Mouse (Mus musculus) left cerebral cortex, postnatal 4 days (tissue): Measurements from ENCODE around the gene Arhgef7. TPM values are rescaled to one million over a fixed set of nuclear protein-coding genes. Genes with fewer than 3 reads are reported as not detected.

ENCODE experiments used
- DNase-seq: peaks from one replicate; pipeline ENCODE4 v3.0.0-alpha.2; 2022
- intact Hi-C: fragments of 180-260 bp; cut with DNase I; formaldehyde crosslinking; loops from one replicate; pipeline ENCODE4 v1.15.1; 2025
- total RNA-seq, 2 experiments: library from RNA; stranded (reverse); gene quantifications; 2 replicates each; pipeline ENCODE4 v1.2.3; 2021

Gene Arhgef7
- total RNA-seq, 2 experiments from 2014 or later = 215 to 219 TPM

DNA sequence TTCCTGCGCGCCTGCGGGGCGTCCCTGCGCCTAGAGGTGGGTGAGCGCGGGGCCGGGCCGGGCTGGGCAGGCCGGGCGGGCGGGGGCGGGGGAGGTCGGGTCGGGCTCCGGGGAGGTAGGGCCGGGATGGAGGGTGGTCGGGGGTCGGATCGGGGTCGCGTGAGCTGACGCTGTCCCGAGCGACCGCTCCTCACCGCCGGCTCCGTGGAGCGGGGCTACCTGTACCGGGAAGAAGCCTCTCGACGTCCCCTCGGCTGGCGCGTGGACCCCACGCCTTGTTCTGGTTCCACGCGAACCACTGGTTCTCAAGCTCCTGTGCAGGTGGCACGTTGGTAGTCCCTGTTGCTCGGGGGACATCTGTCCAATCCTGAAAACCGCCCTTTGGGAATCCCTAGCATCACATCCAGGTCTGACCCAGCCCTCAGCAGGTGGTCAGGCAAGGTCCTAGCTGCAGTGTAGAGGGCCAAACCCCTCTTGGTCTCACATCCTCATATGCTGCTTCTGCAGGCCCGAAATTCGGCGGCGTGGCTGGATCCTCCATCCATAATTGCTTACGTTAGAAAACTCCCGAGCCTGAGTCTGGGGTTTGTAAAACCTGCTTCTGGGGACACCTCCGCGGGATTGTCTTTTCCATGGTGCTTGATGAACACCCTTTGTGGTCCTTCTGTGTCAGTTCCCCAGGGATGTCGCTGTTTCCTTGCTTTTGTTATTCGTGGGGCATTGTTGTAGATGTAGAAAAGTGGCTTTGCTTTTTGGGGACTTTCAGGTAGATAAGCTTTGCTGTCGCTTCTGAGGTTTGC lies 31.2 kb downstream of the Arhgef7 start:
- intact Hi-C loops = no loop called here

DNA sequence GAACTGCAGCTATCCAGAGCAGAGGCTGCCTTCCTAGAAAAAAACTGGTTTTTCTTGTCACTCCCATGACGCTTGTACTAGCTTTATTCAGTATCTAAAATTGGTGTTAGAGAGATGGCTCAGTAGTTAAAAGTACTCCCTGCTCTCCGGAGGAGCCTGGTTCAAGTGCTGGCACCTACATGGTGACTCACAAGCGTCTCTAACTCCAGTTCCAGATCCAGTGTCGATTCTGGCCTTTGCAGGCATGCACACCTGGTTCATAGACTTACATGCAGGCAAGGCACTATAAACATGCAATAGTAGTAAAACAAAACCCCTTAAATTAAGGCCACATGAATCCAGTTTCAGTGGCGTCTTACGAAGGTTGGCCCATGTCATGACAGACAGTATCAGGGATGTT lies 34.0 kb downstream of the Arhgef7 start:
- intact Hi-C loops = no loop called here
- no peak for DNase-seq

More for the DNA sequence above, 31.2 kb downstream of the Arhgef7 start:
- peak; percentile 27 for DNase-seq

DNA sequence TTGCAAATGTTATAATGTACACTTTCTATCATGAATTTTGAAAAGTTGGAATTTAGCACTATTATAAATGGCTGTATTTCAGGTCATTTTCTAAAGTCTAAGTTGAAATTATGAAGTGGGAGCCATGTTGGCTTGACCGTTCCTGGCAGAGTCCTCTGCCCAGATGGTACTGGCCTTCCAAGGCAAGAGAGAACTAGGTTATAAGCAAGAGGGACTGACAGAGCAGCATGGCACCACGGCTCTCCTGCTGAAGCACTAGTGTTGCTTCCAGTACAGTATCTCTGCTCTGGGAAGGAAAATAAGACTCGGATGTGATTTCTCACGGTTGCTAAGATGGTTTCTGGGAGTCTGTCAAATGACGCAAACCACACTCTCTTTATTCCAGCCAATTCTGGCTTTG lies 34.5 kb downstream of the Arhgef7 start:
- intact Hi-C loops = no loop called here
- peak; percentile 22 for DNase-seq

DNA sequence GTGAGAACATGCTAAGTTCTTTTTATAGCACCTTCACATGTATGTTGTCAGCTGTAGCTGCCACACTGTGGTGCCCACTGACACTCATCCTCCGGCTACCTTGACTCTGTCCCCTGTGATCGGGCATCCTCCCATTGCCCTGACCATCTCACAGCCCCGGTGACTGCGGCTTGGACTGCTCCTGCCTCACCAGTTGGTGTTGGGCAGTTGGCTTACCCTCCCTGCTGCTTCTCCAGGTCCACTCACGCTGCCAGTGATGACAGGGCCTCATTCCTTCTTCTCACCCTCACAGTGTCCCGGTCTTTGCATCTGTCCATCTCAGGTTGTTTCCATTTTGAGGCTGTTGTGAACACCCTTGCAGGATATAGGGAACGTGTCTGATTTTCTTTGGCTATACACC lies 35.3 kb downstream of the Arhgef7 start:
- DNase-seq = no peak
- intact Hi-C loops = no loop called here

DNA sequence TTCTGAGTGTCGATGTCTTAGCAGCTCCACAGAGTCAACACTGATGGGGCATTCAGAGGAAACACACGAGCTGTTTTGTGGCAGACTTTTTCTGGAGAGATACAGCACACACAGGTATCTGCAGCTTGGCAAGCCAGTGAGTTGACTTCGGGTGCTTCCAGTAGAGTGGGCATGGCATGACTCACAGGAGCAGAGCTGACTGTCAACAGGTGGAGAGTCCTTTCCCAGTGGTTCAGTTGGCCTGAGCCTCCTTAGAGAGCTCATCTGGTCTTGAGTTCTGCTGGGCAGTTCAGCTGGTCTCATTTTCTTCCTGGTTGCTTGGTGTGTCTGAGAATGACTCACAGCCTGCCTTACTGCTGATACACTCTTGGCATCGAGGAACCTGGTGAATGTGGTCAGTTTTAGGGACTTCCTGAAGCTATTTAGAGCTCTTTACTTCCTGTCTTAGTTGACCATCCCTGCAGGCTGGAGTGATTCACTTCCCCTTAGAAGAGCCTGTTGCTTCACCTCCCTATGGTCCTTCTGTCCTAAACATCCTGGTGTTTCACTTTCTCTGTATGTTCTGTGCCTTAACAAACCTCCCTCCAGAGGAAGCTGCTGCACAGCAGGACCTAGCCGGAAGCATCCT lies 39.8 kb downstream of the Arhgef7 start:
- intact Hi-C loops = no loop called here
- no peak for DNase-seq

DNA sequence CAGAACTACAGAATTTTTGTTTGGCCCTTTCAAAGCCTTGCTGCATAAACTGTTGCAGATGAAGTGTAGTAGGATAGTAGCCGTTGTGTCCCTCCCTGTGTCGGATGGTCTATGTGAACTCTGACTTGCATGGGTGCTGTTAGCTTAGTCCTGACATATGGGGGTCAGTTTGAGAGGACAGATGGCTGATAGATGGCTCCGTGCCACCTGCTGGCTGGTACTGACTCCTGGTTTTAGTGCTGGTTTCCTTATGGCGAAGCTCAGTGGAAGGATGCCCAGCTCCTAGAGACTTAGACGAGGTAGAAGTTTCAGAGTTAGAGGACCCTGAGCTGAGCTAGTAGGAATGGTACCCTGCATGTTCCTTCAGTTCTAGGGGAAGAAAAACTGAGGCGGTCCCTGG lies 42.5 kb downstream of the Arhgef7 start:
- intact Hi-C loops = no loop called here
- peak; percentile 88 for DNase-seq

DNA sequence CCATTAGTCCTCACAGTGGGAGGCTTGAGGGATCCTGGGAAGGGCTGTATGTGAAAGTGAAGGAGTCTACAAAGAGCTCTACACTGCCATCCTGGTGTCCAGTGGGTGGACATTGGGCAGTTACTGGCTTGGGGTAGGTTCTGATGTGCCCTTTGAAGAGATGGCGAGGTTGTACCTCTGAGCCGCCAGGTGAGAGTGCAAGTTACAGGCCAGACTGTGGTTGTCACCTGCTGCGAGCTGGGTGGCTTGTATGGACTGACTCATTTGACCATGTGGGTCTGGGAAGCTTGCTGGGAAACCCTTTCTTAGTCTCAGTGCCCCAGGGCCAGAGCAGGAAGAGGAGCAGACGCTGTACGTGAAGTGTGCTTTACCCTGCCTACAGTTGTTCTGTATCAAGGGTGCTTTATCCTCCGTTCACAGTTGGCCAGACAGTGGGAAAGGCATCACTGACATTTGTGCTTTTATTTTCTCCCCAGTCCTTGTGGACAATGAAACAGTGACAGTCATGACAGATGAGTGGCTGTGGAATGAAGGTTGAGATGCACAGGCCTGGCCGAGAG lies 43.1 kb downstream of the Arhgef7 start:
- DNase-seq = no peak
- intact Hi-C loops = no loop called here

DNA sequence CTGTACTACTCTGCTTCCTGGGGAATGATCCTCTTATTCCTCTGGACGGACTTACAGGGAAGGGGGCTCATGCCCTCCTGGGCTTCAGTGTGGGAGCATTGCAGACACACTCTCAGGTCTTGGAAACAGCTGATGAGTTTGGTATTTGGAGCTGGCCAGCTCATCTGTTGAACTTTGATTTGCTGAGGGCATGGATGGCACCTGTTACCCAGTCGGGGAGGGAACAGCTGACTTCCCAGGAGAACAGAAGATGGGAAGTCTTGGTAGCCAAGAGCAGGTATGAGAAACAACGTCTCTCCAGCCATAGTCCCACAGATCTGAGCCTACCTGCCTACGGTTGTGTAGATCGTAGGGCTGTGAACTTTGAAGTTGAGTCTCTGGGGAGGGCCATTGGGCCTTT lies 44.1 kb downstream of the Arhgef7 start:
- intact Hi-C loops = no loop called here
- no peak for DNase-seq

DNA sequence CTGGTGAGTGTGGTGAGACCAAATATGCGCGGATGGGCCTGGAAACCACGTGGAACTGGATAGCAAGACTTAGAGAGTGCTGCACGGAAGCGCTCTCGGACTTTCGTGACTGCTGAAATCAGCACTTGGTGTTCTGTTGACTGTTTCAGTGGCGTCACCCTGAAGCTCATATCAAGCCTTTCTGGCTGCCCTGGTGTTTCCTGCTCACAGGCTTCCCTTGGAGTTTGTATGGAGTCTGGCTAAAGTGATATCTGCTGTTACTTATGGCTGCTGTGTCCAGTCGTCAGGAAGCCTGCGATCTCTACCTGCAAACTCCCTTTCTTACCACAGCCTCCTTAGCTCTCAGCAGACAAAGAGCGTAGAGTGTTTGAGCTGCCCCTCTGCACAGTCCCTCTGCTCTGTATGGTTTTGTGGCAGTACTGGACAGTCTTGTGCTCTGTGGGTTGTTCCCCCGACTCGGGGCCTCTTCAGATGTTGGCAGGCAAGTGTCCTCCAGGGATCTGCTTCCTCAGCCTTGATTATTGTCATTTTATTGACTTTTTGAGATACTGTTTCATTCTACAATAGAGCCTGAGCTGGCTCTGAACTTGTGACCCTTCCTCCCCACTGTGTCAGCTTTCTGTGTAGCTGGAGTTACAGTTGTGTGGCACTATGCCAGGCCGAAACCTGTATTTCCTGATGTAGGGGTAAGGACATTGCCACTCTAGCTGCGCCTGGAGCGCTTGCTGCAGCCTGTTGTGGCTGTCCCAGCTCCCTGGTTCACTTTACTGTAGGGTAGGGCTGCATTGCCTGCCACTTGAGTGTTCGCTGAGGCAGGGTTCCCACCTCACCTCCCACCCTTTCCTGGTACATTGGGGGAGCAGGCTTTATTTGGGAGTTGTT lies 46.9 kb downstream of the Arhgef7 start:
- intact Hi-C loops = no loop called here
- DNase-seq = no peak

DNA sequence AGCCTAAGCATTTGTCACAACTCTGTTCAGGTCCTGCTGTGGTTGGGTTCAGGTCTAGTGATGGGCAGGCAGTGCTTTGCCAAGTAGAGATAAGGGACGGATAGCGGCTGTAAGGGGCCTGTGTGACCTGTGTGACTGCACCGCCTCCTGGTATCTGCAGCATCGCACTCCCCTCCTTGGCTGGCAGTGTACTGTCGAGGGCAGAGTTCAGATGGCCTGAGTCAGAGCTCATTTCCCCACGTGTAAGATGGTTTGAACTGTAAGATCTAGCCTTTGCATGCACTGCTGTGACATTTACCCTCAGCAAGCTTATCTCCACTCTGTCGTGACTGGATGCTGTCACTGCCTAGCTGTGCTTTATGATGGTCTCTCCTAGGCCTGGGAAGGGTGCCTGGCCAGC lies 48.4 kb downstream of the Arhgef7 start:
- intact Hi-C loops = no loop called here

DNA sequence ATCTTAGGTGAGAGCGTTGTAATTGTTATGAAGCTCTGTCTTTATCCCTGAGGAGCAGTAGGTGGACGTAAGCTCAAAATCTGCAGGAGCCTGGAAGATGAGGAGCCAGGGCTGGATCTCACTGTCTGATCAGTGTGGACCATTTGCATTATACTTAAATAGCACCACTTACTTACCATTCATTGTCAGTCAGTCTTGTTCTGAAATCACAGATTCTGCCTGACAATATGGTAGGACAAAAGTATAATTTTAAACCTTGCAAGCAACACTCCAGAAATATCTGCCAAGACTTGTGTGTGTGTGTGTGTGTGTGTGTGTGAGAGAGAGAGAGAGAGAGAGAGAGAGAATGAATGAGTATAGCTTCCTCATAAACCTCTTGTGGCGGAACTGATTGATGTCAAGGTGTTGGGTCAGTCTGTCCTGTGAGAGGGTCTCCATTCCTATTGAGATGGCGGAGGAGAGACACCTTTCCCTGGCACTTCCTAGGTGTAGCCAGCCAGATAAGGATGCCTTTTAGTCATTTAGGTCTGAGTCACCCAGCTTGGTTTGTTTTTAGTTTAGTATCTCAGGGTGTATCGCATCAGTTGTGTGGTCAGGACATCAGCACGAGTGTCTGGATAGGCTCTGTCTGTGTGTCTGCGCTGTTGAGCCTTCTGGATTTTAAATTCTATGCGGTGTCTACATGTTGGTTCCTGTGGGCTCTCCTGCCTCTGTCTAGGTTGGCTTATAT lies 49.1 kb downstream of the Arhgef7 start:
- no peak for DNase-seq
- intact Hi-C loops = no loop called here

More for the DNA sequence above, 48.4 kb downstream of the Arhgef7 start:
- no peak for DNase-seq

DNA sequence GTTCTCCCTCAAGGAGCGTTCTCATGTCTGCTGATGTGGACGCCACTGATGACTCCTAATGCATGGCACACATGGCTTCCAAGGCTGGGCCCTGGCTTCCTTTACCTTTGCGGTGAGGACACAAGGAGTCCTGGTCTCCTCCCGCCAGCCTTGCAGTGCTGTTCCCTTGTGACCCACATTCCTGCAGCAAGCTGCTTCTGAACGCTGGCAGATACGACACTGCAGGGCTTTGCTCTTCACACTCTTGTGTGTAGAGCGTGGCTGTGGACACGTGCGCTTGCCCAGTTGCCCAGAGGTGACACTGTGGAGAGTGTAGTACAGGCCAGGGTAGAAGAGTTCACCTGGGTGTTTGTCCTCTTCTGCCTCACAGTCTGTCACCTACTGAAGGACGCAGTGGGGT lies 49.7 kb downstream of the Arhgef7 start:
- intact Hi-C loops = no loop called here
- DNase-seq = no peak

DNA sequence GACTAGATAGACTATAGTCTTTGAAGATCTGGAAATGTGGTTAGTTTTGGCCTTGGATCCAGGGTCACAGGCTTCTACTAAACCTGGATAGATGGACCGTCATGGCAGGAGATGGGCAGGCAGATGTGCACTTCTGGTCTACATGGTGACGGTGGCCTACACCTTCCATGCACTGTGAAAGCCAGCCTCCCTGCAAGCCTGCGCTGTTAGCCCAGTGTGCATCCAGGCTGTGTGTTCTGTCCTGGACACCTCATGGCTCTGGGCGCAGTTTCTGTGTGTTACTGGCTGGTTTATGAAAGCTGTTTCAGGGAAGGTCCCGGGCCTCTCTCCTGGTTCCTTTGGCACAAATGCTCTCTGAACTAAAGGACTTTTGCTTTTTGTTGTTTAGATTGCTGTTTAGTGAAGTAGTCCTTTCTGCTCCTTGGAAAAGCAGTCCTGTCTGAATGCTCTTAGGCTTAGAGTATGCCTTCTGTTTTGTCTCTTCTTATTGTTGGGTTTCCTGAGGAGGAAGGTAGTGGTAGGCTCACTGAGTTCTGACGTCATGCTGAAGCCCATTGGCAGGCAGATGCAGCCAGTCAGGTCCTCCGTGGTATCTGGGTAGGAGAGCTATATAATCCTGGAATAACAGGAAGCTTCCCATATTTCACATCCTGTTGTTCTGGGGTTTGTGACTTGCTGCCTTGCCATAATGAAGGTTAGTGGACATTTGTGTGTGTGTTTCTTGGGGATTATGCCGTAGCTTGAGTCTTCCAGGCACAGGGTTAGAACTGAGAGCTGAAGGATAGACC lies 51.3 kb downstream of the Arhgef7 start:
- no peak for DNase-seq
- intact Hi-C loops = no loop called here

DNA sequence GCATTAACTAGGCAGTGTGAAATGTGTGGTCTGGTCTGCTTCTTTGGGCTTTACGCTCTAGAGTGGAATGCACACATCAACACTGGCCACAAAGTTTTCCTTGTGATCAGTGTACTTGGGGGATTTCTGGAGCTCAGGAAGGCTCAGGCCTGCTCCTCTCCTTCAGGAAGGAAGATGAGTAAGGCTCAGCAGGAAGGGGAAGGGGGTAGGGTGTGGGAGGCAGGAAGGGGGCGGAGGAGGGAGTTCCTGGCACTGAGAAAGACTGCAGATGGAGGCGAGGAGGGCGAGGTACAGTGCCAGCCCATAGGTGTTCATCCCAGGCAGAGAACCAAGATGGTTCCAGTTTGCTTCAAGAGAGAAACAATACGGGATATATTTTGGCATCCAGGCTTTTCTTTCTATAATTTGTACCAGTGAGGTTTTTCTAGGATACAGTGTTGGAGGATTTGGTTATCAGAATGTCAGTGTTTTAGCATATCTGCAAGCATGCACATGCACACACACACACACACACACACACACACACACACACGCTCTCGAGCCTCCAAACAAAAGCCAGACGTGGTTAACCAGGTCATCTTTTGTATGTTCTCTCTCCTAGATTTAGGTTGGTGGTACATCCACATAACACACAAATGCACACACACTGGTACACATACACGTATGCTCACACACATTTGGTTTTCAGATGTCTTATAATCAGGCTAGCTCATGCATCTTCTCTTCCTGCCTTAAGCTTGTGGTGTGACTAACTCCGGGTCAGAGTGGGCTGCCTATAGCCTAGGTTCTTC lies 52.5 kb downstream of the Arhgef7 start:
- DNase-seq = peak; percentile 67
- intact Hi-C loops = no loop called here

DNA sequence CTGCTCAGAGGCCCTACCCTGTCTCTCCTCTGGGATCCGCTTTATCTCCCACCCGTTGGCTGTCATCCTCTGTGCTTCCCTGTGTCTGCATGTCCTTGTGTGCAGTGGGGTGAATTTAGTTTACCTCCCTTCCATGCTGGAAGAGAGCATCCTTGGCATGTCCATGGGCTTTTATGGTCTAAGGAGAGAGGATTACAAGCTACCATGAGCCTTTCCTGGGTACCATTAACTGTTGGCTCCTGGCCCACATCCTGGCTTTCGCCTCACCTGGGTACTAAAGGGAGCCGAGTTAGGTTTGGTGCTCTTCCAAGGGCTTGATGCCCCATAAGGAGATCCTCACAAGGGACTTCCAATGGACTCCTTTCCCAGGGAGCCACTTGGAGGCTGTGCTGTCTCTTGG lies 53.1 kb downstream of the Arhgef7 start:
- DNase-seq = no peak
- intact Hi-C loops = no loop called here

DNA sequence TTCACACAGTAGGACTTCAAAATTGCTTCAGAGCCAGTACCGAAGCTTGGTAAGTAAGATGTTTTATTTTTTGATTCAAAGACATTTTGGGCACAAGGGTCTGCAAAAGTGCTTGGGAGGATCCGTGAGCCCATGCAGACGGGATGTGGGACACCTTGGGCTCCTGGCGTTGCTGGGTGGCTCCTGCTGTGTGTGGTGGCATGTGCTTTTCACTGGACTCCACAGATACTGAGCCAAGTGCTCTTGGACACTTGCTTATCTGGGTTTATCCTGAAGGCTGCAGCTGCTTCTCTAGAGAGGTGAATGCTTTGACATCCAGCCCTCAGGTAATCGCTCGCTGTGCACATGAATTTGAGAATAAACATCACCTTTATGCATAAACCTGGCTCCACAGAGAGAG lies 55.1 kb downstream of the Arhgef7 start:
- no peak for DNase-seq
- intact Hi-C loops = no loop called here

DNA sequence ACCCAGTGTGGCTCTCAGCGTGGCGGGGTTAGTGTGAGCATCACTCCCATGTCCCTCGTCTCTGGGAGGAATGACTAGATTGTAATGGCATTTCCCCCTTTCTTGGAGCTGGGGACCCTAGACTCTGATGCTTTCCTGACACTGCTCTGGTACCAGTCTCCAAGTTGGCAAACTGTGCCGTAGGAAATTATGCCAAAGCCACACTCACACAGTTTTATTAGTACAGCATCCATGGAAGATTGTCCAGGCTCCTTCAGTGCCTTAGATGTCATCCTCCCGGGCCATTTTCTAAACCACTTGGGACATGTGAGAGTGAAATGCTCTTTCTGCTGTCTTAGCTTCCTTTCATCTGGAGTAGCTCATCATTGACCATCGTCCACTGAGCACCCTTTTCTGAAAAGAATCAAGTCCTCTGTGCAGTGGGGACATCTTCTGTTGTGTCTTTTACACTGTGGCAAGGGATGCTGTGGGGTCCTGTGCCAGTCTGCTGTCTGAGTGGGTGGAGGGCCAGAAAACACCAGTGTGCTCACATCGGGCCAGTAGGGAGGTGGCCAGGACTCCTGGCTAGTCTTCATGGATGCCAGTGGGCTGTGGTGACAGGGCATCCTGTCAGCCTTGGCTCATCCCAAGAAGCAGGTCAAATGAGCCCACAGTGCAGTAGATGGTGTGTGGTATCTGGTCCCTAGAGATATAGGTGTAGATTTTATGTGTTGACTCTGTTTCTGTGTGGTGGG lies 56.5 kb downstream of the Arhgef7 start:
- DNase-seq = no peak
- intact Hi-C loops = no loop called here

DNA sequence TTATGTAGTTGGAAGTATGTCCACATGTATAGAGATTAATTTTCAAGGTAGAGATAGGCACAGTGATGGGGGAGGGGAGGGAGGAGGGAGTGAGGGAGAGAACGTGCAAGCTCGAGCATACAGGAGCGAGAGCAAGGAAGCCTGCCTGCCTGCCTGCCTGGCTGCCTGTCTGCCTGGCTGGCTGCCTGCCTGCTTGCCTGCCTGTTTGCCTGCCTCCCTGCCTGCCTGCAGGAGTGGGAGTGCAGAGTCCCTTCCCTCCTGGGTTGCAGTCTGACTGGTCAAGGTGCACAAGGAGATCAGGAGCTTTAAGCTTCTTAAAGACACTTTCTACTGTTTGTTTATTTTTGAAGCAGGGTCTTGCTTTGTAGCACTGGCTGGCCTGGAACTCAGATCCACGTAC lies 57.6 kb downstream of the Arhgef7 start:
- no peak for DNase-seq
- intact Hi-C loops = no loop called here
